Mouse (Mus musculus): ENCODE data around the gene Sh3bgrl3.
"Not testable (repeated sequence)": the region's sequence is repeated elsewhere in the genome, so short reads cannot be mapped to it uniquely, and the experiment has no call there.

Gene Sh3bgrl3

DNA sequence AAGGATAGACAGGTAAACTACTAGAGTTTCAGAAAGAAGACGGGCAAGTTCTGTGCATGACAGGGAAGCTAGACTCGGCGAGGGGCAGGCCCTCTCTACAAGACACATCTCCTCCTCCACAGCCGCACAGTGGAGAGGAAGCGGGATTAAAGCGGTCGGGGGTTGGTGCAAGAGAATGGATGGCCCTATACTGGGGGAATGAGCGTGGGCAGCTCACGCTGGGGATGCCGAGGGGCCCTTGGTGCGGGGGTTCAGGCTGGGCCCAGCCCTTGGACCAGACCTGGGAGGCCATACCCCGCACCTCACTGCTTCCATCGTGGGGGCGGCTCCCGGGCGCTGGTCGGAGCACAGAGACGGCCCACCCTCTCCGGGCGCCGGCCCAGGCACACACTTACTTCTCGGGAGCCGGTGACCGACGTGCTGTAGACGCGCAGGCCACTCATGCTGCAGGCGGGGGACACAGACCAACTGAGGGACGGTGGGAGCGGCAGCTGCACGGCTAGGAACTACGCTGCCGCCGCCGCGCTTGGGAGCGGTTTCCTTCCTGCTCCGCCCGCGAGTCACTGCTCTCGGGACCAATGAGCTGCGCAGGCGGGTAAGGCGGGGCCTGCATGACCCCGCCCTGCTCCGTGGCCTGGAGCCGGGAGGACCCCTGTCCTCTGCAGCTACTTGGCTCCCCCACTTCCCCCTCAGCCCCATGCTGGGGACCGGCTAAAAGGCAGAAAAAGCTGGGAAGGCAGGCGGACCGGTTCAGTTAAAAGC, at the start of gene Sh3bgrl3:
Gene Sh3bgrl3 (minus strand): TSS at position 569 of the 762 bp plus-strand sequence.
- DNase-seq = peak; percentile 91

DNA sequence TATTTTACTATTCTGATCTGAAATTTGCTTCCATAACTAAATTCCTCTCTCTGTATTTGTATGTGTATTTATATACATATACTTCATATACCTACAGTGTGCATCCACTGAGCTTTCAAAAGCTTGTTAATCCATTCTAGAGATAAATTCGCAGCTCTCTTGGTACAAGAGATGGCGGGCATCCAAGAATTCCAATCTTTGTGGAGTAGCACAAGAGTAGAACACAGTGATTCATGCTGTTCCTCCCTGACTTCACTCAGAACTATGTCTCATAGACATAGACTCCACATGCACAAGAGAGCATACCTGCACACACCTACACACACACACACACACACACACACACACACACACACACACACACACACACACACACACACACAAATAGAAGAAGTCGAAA, 43.8 kb upstream of the Sh3bgrl3 start:
- no peak for DNase-seq

DNA sequence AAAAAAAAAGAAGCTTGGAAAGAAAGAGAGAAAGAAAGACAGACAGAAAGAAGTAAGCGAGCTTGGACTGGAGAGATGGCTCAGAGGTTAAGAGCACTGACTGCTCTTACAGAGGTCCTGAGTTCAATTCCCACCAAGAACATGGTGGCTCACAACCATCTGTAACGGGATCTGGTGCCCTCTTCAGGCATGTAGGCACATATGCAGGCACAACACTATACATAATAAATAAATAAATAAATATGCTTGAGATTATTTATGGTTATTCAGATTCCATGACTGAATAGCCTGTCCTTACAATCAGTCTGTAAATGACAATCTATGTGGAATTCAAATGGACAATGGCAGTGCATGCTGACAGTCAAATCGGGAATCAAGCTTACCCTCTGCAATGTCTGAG, 38.3 kb upstream of the Sh3bgrl3 start:
- no peak for DNase-seq

DNA sequence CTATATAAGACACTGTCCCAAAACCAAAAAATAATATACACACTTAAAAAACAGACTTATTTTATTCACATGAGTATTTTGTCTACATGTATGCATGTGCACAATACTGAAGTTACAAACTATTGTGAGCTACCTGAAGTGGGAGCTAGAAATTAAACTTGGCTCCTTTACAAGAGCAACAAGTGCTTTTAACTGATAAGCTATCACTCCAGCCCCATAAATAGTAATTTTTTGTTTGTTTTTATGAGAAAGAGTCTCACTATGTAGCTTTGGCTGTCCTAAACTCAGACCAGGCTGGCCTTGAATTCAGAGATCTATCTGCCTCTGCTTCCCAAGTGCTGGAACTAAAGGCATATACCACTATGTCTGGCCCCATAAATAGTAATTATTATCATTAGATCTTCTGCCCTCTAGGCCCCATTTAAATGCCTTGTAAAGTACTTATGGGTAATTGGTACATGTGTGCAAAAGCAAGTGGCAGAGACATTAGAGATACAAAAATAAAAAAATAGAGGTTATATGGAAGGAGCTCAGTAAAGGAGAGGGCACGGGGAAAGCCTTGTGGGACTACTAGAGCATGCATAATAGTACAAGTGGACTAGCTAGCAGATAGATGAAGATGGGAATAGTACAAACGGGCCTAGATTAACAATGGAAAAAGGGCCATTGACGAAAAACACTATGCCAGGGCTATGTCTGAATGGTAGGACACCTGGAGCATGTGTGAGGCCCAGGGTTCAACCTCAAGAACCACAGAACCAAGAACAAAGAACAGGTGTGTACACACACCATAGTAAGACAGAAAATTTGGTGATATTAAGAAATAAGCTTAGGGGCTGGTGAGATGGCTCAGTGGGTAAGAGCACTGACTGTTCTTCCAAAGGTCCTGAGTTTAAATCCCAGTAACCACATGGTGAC, 37.2 kb upstream of the Sh3bgrl3 start:
- DNase-seq = no peak

DNA sequence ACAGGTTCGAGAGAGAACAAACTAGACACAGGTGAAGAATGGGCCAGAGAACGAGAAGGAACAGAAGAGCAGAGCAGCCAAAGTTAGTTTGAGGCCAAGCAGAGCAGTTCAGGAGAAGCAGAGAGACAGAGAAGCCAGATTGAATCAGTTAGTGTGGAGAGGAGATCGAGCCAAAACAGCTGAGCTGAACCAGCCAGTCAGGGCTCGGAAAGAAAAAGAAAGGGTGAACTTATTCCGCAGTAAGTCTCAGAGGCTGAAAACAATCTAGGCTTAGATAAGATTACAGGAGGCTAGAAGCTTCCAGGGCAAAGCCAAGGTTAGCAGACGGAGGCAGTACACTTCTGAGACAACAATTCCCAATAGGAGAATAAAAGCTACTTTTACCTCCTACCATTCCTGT, 36.4 kb upstream of the Sh3bgrl3 start:
- no peak for DNase-seq

DNA sequence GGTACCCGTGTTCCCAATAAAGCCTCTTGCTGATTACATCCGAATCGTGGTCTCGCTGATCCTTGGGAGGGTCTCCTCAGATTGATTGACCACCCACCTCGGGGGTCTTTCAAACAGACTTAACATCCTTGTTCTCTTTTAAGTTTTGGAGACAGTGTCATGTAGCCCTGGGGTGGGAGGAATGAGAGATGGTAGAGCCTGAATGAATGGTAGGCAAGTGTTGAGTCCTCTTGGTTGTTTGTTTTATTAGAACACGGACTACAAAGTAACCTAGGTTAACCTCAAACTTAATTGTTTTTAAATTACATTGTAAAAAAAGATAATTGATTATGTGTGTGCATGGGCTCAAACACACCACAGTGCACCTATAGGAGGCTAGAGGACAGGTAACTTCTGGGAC, 36.0 kb upstream of the Sh3bgrl3 start:
- DNase-seq = no peak

DNA sequence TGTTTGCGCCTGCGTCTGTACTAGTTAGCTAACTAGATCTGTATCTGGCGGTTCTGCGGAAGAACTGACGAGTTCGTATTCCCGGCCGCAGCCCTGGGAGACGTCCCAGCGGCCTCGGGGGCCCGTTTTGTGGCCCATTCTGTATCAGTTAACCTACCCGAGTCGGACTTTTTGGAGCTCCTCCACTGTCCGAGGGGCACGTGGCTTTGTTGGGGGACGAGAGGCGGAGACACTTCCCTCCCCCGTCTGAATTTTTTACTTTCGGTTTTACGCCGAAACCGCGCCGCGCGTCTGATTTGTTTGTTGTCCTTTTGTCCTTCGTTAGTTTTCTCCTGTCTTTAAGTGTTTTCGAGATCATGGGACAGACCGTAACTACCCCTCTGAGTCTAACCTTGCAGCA, 31.5 kb upstream of the Sh3bgrl3 start:
- peak; percentile 40 for DNase-seq

DNA sequence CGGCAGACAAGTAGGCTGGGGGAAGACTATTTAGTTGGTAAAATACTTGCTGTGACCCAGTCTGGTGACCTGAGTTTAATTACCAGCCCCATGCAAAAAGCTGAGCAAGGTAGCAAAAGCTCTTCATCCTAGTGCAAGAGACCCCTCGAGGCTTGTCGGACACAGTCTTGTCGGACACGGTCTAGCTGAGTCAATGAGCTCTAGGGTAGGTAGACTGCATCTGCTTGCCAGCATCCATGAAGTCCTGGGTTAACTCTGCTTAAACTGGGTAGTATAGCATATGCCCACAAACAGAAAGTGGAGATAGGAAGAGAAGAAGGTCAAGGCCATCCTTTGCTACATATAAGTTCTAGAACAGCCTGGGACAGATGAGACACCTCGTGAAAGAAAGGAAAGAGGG, 30.2 kb upstream of the Sh3bgrl3 start:
- DNase-seq = no peak

DNA sequence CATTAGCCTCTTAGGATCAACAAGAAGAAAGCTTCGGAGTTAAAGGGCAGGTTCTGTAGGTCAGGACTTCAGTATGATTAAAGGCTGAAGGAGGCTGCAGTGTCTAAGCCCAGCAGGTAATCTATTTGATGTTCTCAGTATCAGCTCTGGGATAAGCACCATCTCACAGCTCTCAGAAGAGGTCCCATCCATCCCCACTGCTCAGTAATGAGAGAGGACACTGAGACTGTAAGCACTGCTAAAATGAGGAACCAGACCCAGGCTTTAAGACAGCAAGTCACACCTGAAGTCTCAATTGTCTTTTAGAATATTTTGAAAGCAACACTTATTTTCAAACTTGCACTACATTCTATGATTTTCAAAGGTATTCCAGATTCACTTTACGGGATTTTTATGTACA, 29.0 kb upstream of the Sh3bgrl3 start:
- DNase-seq = no peak

DNA sequence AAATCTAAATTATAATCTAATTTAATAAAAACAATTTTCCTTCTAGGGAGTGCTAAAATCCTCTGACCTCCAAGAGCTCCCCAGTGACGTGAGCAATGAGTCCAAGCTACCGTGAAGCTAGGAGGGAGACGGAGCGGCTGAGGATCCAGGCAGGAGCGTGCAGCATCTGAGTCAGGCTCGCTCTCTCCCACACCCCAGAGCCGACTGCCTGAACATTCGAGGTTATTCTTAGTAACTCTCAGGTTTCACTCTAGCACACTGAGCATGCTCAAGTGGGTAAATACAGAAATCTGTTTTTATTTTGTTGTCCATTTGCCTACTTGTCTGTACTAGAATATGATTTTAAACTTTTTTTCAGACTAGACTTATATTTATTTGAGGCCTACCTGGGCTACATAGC, 28.2 kb upstream of the Sh3bgrl3 start:
- peak; percentile 51 for DNase-seq

DNA sequence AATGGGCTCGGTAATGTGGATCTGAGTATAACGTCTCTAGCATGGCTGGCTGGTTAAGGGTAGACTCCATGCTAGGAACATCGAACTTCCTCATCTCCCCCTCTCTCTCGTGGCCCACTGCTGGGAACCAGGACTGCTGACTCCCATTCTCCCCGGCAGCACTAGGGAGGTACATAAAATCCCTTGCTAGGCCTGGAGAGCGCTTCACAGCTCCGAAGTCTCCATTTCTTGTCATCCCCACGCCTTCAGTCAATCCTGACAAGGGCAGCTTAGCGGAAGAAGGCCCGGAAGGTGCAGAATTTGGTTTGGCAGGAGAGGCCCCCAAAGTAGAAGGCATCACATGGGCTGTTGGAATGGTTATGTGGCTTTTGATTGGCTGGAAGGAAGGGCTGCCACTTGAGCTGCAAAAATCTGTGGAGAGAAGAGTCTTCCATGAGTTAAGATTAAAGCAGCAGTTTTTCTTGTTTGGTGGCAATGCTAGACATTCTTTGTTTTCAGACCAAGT, 27.4 kb upstream of the Sh3bgrl3 start:
- no peak for DNase-seq

DNA sequence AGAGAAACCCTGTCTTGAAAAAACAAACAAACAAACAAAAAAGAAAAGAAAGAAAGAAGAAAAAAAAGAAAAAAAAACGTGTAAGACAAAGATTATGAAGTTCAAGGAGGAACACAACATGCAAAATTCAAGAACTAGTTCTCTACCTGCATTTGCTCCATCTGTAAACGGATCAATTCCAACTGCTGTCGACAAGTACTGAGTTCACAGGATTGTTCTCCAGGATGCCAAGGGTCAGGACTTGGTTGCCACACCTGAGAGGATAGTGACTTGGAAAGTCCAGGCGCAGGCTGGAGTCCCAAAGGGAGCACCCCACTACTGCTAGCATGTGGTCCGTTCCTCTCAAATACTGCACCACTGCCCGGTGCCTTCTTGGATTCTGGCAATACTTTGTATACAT, 26.9 kb upstream of the Sh3bgrl3 start:
- DNase-seq = no peak

DNA sequence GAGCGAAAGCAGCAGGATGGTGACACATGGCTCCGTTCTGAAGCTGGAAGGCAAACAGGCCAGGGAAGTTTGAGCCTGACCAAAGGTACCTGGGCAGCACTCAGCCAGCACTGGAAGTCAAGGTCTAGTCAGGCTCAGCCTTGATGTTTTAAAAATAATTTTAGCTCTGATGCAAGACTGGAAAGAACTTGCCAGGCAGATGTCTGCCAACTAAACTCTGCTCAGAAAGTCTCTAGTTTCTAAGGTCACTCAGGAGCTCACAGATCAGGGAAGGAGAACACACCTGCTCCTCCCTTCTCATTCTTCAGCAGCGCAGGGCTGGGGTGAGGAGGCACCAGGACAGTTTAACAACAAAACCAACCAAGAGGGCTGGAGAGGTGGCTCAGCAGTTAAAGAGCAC, 25.8 kb upstream of the Sh3bgrl3 start:
- no peak for DNase-seq

DNA sequence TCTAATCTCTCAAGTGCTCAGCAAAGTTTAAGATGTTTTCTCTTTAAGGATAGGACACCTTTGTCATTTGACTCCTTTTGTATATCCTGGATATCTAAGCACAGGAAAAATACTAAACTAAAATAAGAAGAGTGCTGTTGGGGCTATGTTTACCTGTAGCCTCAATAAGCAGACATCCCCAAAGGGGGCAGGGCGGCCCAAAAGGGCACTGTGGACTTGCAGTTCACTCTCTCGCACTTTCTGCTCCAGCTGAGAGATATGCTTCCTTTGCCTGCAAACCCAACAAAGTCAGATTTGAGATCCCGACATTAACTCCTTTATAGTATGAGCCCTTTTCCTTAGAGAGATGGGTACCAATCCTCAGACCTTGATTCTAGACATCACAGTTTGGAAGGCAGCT, 25.1 kb upstream of the Sh3bgrl3 start:
- DNase-seq = no peak

DNA sequence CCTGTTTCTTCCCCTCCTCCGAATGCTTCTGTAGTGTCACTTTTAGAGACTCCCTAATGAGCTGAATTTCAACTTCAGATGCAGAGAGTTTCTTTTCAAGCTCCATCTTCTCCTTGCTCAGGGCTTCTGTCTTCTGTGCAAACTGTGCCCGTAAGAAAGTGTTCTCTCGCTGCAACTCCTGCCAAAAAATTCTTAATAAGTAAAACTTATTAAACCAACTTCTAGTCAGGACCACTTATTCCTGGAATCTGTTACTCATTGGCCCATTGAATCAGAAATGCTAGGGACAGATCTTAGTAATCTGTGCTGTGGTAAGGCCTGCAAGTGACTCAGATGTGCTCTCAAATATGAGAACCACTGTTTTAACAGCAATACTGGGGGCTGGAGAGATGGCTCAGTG, 23.5 kb upstream of the Sh3bgrl3 start:
- no peak for DNase-seq

DNA sequence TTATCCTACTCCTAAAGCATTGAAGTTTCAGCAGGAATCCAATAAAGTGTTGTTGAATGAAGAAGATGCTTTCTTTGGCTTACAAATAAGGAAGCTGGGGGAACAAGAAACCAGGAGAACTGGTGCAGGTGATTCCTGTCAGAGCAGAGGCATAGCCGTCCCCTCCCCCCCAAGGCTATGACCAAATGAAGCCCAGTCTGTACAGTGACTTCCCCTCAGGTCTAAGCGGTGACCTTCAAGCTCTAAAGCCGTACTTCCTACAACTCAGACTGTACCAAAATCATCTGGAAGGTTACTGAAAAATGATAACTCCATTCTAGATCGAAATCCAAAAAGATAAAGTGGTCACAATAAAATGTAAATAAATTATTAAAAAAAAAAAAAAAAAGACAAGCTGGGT, 20.8 kb upstream of the Sh3bgrl3 start:
- no peak for DNase-seq

DNA sequence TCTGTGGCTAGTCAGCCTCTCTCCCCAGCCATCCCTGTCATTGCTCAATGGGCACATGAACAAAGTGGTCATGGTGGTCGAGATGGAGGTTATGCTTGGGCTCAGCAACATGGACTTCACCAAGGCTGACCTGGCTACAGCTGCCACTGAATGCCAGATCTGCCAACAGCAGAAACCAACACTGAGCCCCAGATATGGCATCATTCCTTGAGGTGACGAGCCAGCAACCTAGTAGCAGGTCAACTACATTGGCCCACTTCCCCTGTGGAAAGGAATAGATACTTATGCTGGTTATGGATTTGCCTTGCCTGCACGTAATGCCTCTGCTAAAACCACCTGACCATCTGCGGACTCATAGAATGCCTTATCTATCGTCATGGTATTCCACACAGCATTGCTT, 15.7 kb upstream of the Sh3bgrl3 start:
- not testable (repeated sequence) for DNase-seq

DNA sequence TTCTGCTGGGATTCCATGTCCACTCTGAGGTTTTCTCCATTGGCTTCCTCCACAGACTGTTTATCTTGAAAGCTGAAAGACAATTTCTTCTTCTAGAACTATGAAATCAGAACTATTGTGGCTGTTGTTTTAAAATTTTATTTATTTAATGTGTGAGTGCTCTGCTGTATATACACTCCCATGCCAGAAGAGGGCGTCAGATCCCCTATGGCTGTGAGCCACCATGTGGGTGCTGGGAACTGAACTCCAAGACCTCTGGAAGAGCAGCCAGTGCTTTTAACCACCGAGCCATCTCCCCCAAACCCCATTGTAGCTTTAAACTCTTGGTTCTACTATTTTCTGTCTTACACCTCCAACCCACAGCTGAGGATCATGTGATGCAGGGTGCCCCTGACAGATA, 10.3 kb upstream of the Sh3bgrl3 start:
- no peak for DNase-seq

DNA sequence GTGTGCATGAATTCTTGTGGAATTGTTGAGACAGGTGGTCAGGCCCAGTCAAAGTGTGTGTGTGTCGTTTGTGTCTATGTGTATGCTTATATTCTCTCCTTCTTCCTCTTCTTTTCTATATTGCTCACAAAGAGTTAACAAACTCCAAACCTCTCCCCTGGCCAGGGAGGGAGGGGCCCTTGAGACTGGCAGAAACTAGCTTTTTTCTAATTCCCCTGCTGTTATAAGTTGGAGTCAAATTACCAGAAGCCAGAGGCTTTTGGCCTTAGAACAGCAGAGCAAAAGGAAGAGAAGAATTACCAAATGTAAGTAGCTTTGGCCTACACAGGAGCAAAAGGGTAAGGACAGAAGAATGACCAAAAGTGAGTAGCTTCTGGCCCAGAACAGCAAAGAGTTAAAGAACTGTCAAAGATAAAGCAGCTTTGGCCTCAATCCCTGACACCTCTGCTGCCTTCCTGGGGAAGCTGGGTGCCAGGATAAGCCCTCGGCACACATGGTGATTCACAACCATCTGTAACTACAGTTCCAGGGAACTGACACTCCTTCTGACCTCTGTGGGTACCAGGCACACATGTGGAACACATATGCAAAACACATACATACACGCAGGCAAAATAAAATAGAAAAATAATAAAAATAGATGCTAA, 7.8 kb upstream of the Sh3bgrl3 start:
- DNase-seq = no peak

DNA sequence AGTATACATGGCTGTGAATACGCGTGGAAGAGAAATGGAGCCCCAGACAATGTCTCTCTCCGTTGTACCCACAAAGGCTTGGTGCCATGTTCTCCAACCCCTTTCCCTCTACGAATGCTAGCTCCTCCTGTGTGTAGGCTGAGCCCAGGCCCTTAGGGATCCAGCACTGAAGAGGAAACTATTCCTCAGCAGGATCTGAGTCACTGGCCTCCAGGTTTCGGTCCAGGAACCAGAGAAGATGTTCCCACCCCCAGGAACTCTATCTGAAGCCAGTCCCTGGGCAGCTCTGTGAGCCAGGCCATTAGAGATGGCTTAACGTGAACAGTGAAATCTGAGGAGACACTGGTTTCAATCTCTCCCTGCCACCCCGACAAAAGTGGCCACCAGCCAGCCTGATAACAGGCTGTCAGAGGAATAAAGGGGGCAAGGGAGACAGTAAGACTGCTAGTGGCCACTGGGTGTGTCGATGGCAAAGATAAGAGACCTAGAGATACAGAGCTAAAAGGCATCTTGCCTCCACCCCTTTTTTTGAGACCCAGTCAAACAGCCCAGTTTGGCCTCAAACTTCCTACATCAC, 4.0 kb upstream of the Sh3bgrl3 start:
- DNase-seq = no peak

DNA sequence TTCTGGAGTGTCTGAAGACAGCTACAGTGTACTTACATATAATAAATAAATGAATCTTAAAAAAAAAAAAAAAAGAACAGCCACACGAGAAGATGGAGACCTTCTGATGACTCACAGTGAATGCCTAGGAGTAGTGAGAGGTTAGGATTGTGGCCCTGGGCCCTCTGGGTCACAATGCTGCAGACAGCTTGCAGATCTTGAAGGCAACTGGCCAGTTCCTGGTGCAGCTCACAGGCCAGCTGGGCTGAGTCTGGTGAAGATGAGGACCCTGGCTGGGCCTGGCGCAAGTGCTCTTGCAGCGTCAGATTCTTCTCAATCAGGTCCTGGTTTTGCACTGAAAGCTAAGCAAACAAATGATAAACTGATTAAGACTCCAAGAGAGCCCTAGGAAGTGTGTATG, 3.5 kb upstream of the Sh3bgrl3 start:
- DNase-seq = no peak

DNA sequence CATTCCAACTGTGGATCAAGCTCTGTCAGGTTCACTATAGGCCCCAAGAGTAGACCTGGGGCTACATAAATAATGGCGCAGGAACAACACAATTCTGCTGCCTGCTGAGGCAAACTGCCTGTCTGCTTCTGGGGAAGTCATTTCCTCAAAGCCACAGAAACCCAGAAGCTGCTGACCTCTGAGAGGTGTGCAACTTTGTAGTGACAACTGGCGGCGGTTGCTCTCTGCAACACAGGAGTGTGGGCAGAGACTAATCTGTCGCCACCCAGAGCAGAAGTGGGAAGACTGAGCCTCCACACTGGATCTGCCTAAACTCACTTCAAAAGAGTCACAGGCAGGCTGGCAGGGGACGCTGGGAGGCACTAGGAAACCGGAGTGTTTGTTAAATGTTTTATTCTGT, 893 bp upstream of the Sh3bgrl3 start:
- no peak for DNase-seq

DNA sequence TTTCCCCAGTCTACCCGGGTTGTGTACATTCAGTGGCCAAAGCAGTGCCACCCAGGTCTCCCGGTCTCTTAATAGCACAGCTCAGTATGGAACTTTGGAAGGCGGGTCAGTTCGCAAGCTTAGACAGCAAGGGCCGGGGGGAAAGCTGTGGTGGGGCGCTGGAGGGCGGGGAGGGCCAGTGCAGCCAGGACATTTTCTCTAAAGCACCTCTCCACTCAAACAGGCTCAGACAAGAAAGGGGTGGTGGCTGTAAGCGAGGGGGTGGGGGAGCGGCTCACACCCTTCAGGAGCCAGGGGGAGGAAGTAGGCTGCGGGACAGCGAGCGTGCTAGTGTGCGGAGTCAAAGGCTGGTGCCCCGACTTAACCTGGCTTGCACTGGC, 384 bp upstream of the Sh3bgrl3 start:
- DNase-seq = no peak
